Mouse (Mus musculus): ENCODE measurements around the gene Fry. TPM values are rescaled to one million over a fixed set of nuclear protein-coding genes. Genes with fewer than 3 reads are reported as not detected.

Gene Fry
- polyA plus RNA-seq, 1 experiment from 2014 or later = 21.1 TPM

- Histone ChIP-seq H3K9ac (ENCODE audit: low read length) (no peak overlapping the region), H3K4me1 (ENCODE audit: control insufficient read depth, insufficient read depth, low read length) (no peaks in the 10 kb centered on the region), H3K27ac (ENCODE audit: low read depth, low read length) (no peak overlapping the region), H3K9me3 (ENCODE audit: control insufficient read depth, low read length) (no peaks in the 10 kb centered on the region), H3K36me3 (ENCODE audit: control insufficient read depth, insufficient read depth, low read length) (peaks cover 9% of the 10 kb centered on the region), H3K4me3 (ENCODE audit: low read depth, low read length) (no peak overlapping the region), H3K4me2 (ENCODE audit: low read depth) (no peak overlapping the region), H3K27me3 (ENCODE audit: control insufficient read depth, insufficient read depth, low read length) (no peaks in the 10 kb centered on the region)
- no peak for ATAC-seq (ENCODE audit: insufficient read depth, low FRiP score, low TSS enrichment)
- 94% methylated on average over 2 of the region's 2 CpGs for WGBS
- no peak for DNase-seq (ENCODE audit: low spot score)
These were observed 314.5 kb downstream of the Fry start for GRCm38 (mm10) chr5:150432960-150433359.

- Histone ChIP-seq H3K9me3 (ENCODE audit: control insufficient read depth, low read length) (no peaks in the 10 kb centered on the region), H3K9ac (ENCODE audit: low read length) (no peak overlapping the region; the same call in 1 of the 2 replicates), H3K4me1 (ENCODE audit: control insufficient read depth, insufficient read depth, low read length) (no peaks in the 10 kb centered on the region), H3K36me3 (ENCODE audit: control insufficient read depth, insufficient read depth, low read length) (peaks cover 9% of the 10 kb centered on the region), H3K27ac (ENCODE audit: low read depth, low read length) (no peak overlapping the region), H3K4me3 (ENCODE audit: low read depth, low read length) (peak overlapping the region; percentile 3; the same call in 1 of the 2 replicates), H3K4me2 (ENCODE audit: low read depth) (peak overlapping the region; percentile 34), H3K27me3 (ENCODE audit: control insufficient read depth, insufficient read depth, low read length) (no peaks in the 10 kb centered on the region)
- 22% methylated on average over 34 of the region's 34 CpGs for WGBS
- ATAC-seq (ENCODE audit: insufficient read depth, low FRiP score, low TSS enrichment) (no peak), DNase-seq (ENCODE audit: low spot score) (no peak)
These were observed 318.4 kb downstream of the Fry start for GRCm38 (mm10) chr5:150436629-150437389.

GRCm38 (mm10) chr5:150441690-150442089 is 323.2 kb downstream of the Fry start:
- H3K4me3 ChIP-seq (ENCODE audit: low read depth, low read length) = no peak overlapping the region
- no peaks in the 10 kb centered on the region for H3K4me1 ChIP-seq (ENCODE audit: control insufficient read depth, insufficient read depth, low read length)
- H3K9me3 ChIP-seq (ENCODE audit: control insufficient read depth, low read length) = no peaks in the 10 kb centered on the region
- H3K27ac ChIP-seq (ENCODE audit: low read depth, low read length) = no peak overlapping the region
- no peak for ATAC-seq (ENCODE audit: insufficient read depth, low FRiP score, low TSS enrichment)
- no peaks in the 10 kb centered on the region for H3K27me3 ChIP-seq (ENCODE audit: control insufficient read depth, insufficient read depth, low read length)
- peak; percentile 70 for DNase-seq (ENCODE audit: low spot score)
- no peaks in the 10 kb centered on the region for H3K36me3 ChIP-seq (ENCODE audit: control insufficient read depth, insufficient read depth, low read length)
- WGBS = 38% methylated on average over 7 of the region's 7 CpGs
- H3K4me2 ChIP-seq (ENCODE audit: low read depth) = no peak overlapping the region
- H3K9ac ChIP-seq (ENCODE audit: low read length) = no peak overlapping the region

DNA sequence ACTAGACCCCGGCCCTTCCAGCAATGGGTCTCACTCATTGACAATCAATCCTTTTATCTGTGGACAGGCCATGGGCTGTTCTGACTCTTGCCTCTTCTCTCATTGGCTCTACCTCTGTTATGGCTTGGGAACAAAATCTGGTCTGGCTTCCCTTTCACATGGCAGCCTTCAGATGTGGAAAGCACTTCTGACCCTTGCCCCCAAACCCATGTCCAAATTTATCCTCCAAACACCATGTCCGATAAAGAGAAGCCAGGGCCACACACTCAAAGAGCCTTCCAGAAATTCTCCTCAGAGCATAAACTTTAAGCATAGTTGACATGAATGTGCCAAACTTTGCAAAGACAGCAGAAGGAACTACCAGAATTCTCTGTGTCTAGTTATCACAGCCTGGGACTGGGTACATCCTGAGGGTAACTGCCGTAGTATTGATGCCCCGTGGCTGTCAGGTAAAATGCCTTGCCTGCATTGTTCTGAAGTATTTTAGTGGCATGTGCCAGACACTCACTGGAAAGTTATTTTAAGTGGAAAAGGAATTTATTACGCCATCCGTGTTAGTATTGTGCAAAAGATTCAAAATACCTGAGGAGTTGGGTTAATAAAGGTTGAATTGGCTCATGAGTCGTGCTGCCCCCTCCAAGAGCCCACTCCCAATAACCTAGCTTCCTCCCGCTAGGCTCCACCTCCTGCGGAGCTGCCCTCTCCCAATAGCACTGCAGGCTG is 333.0 kb downstream of the Fry start:
- ATAC-seq (ENCODE audit: insufficient read depth, low FRiP score, low TSS enrichment) (no peak), DNase-seq (ENCODE audit: low spot score) (no peak)
- Histone ChIP-seq H3K4me1 (ENCODE audit: control insufficient read depth, insufficient read depth, low read length) (no peaks in the 10 kb centered on the region), H3K36me3 (ENCODE audit: control insufficient read depth, insufficient read depth, low read length) (no peaks in the 10 kb centered on the region; the same call in 1 of the 2 replicates), H3K4me3 (ENCODE audit: low read depth, low read length) (no peak overlapping the region), H3K4me2 (ENCODE audit: low read depth) (no peak overlapping the region), H3K9ac (ENCODE audit: low read length) (no peak overlapping the region), H3K9me3 (ENCODE audit: control insufficient read depth, low read length) (no peaks in the 10 kb centered on the region), H3K27me3 (ENCODE audit: control insufficient read depth, insufficient read depth, low read length) (no peaks in the 10 kb centered on the region), H3K27ac (ENCODE audit: low read depth, low read length) (no peak overlapping the region)
- WGBS = 85% methylated on average over 9 of the region's 9 CpGs

DNA sequence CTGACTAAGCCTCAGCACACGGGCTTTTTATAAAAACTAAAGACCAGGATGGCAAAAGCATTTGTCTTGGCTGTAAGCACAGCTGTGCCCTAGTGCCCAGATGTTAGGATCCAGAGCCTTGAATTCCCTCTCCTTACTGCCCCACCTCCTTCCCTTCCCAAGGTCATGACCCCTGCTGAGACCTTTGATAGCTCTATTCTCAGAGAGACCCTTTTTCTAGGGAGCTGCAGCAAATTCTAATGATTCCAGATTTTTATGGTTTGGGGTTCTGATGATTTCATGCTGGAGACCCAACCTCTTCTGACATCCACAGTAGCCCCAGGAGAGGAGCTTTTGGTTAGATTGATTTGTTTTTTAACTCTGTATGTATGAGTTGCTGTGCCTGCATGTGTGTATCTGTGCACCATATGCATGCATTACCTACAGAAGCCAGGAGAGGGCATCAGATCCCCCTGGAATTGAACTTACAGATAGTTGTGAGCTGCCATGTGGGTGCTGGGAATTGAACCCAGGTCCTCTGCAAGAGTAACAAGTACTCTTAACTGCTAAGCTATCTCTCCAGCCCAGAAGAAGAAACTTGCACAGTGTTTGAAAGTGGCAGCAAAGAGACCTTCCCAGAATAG is 333.7 kb downstream of the Fry start:
- H3K27ac ChIP-seq (ENCODE audit: low read depth, low read length) = no peak overlapping the region
- ATAC-seq (ENCODE audit: insufficient read depth, low FRiP score, low TSS enrichment) (no peak), DNase-seq (ENCODE audit: low spot score) (no peak)
- no peaks in the 10 kb centered on the region for H3K9me3 ChIP-seq (ENCODE audit: control insufficient read depth, low read length)
- H3K4me2 ChIP-seq (ENCODE audit: low read depth) = no peak overlapping the region
- no peaks in the 10 kb centered on the region; the same call in 1 of the 2 replicates for H3K36me3 ChIP-seq (ENCODE audit: control insufficient read depth, insufficient read depth, low read length)
- 36% methylated on average over 1 of the region's 1 CpGs for WGBS
- H3K4me1 ChIP-seq (ENCODE audit: control insufficient read depth, insufficient read depth, low read length) = no peaks in the 10 kb centered on the region
- no peaks in the 10 kb centered on the region for H3K27me3 ChIP-seq (ENCODE audit: control insufficient read depth, insufficient read depth, low read length)
- no peak overlapping the region for H3K9ac ChIP-seq (ENCODE audit: low read length)
- no peak overlapping the region for H3K4me3 ChIP-seq (ENCODE audit: low read depth, low read length)

- Histone ChIP-seq H3K4me1 (ENCODE audit: control insufficient read depth, insufficient read depth, low read length) (no peaks in the 10 kb centered on the region), H3K4me3 (ENCODE audit: low read depth, low read length) (no peak overlapping the region), H3K27ac (ENCODE audit: low read depth, low read length) (no peak overlapping the region), H3K4me2 (ENCODE audit: low read depth) (no peak overlapping the region), H3K27me3 (ENCODE audit: control insufficient read depth, insufficient read depth, low read length) (no peaks in the 10 kb centered on the region), H3K9ac (ENCODE audit: low read length) (no peak overlapping the region), H3K36me3 (ENCODE audit: control insufficient read depth, insufficient read depth, low read length) (no peaks in the 10 kb centered on the region; the same call in 1 of the 2 replicates), H3K9me3 (ENCODE audit: control insufficient read depth, low read length) (no peaks in the 10 kb centered on the region)
- DNase-seq (ENCODE audit: low spot score) (no peak), ATAC-seq (ENCODE audit: insufficient read depth, low FRiP score, low TSS enrichment) (no peak)
These were observed 334.2 kb downstream of the Fry start for GRCm38 (mm10) chr5:150452671-150453070.

DNA sequence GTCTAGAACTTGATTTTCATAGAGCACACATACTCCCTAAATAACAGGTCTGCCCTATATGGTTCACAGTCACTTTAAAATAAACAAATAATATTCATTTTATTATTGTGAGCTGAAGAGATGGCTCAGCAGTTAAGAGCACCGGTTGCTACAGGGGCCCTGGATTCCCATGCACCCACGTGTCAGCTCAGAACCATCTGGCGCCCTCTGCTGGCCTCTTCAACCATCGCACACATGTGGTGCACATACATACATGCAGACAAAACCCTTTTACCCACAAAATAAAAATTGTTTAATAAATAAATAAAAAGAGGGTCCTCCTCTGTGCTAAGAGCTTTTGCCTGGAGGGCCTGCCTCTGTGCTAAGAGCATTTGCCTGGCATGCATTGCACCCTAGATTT is 335.0 kb downstream of the Fry start:
- ATAC-seq (ENCODE audit: insufficient read depth, low FRiP score, low TSS enrichment) (no peak), DNase-seq (ENCODE audit: low spot score) (no peak)
- Histone ChIP-seq H3K27me3 (ENCODE audit: control insufficient read depth, insufficient read depth, low read length) (no peaks in the 10 kb centered on the region), H3K4me2 (ENCODE audit: low read depth) (no peak overlapping the region), H3K9me3 (ENCODE audit: control insufficient read depth, low read length) (no peaks in the 10 kb centered on the region), H3K4me1 (ENCODE audit: control insufficient read depth, insufficient read depth, low read length) (no peaks in the 10 kb centered on the region; the same call in 1 of the 2 replicates), H3K9ac (ENCODE audit: low read length) (no peak overlapping the region), H3K4me3 (ENCODE audit: low read depth, low read length) (no peak overlapping the region), H3K36me3 (ENCODE audit: control insufficient read depth, insufficient read depth, low read length) (no peaks in the 10 kb centered on the region; the same call in 1 of the 2 replicates), H3K27ac (ENCODE audit: low read depth, low read length) (no peak overlapping the region)
- 75% methylated on average over 4 of the region's 4 CpGs for WGBS

DNA sequence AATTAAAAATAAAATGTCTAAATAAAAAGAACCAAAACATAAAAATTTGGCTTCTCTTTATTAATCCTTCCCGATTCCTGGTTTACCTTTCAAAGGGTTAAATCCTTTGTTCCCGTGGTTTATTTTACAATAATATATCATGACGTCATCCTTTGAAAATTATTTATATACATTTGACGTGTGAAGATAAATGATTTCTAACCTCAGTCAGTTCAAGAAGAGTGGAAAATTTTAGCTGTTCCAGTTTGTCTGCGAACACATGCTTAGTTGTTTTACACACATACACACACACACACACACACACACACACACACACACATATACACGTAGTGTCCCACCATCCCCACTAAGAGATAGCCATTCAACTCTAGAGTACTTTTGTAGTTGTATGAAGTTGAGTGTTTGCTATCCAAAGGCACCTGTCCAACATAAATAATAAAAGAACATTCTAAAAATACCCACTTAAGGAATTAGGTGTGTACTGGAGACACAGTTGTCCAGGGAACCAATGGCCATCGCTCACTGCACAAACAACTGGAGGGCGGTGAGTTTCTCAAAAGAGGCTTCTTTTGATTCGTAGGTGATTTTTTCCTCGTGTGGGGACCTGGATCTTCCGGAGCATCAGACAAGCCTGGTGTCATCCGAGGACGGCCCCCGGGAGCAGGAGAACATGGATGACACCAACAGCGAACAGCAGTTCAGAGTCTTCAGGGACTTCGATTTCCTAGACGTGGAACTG is 338.9 kb downstream of the Fry start:
- H3K9ac ChIP-seq (ENCODE audit: low read length) = no peak overlapping the region
- ATAC-seq (ENCODE audit: insufficient read depth, low FRiP score, low TSS enrichment) (0 out of 2 replicates have a peak, but pooled peaks have one; percentile 14), DNase-seq (ENCODE audit: low spot score) (no peak)
- H3K4me2 ChIP-seq (ENCODE audit: low read depth) = no peak overlapping the region
- no peaks in the 10 kb centered on the region; the same call in 1 of the 2 replicates for H3K4me1 ChIP-seq (ENCODE audit: control insufficient read depth, insufficient read depth, low read length)
- H3K4me3 ChIP-seq (ENCODE audit: low read depth, low read length) = no peak overlapping the region
- no peaks in the 10 kb centered on the region for H3K9me3 ChIP-seq (ENCODE audit: control insufficient read depth, low read length)
- 87% methylated on average over 17 of the region's 17 CpGs for WGBS
- H3K27me3 ChIP-seq (ENCODE audit: control insufficient read depth, insufficient read depth, low read length) = no peaks in the 10 kb centered on the region
- no peak overlapping the region for H3K27ac ChIP-seq (ENCODE audit: low read depth, low read length)
- H3K36me3 ChIP-seq (ENCODE audit: control insufficient read depth, insufficient read depth, low read length) = peaks cover 2% of the 10 kb centered on the region
